Mouse (Mus musculus) limb, embryonic 11.5 days (tissue): ENCODE measurements around the gene Lpin3. TPM values are rescaled to one million over a fixed set of nuclear protein-coding genes. Genes with fewer than 3 reads are reported as not detected.

Experiments
- ATAC-seq: fragments of 200-750 bp; cut with Nextera tagmentation; 2 replicates; pipeline ENCODE4 v1.8.0; 2017; ENCODE audit warnings: low read depth; ENCODE audit not compliant: insufficient number of reproducible peaks, low FRiP score, low TSS enrichment
- DNase-seq: peaks from one replicate; pipeline ENCODE4 v3.0.0-alpha.2; 2015; ENCODE audit warnings: low spot score
- H3K27ac ChIP-seq: fragments of 300-500 bp; sonication (generic); replicated peaks from 2 replicates; pipeline ENCODE4 v1.5.1; 2014; ENCODE audit warnings: low read depth, mild to moderate bottlenecking, low read length
- H3K27me3 ChIP-seq: fragments of 300-500 bp; sonication (generic); 2 replicates; pipeline ENCODE4 v1.6.1; 2014; ENCODE audit warnings: mild to moderate bottlenecking, low read length, mixed read lengths; ENCODE audit not compliant: control insufficient read depth, insufficient read depth
- H3K36me3 ChIP-seq: fragments of 300-500 bp; sonication (generic); 2 replicates; pipeline ENCODE4 v1.6.1; 2014; ENCODE audit warnings: mild to moderate bottlenecking, low read length, moderate library complexity, mixed read lengths; ENCODE audit not compliant: control insufficient read depth, insufficient read depth
- H3K4me1 ChIP-seq: fragments of 300-500 bp; sonication (generic); 2 replicates; pipeline ENCODE4 v1.6.1; 2014; ENCODE audit warnings: low read length, mixed read lengths; ENCODE audit not compliant: control insufficient read depth, insufficient read depth
- H3K4me2 ChIP-seq: fragments of 300-500 bp; sonication (generic); 2 replicates; pipeline ENCODE4 v1.6.1; 2014; ENCODE audit warnings: low read depth, mild to moderate bottlenecking, moderate library complexity; ENCODE audit not compliant: severe bottlenecking
- H3K4me3 ChIP-seq: fragments of 300-500 bp; sonication (generic); 2 replicates; pipeline ENCODE4 v1.5.1; 2014; ENCODE audit warnings: low read depth, low read length
- H3K9ac ChIP-seq: fragments of 300-500 bp; sonication (generic); 2 replicates; pipeline ENCODE4 v1.6.1; 2014; ENCODE audit warnings: mild to moderate bottlenecking, low read length
- H3K9me3 ChIP-seq: fragments of 300-500 bp; sonication (generic); 2 replicates; pipeline ENCODE4 v1.6.1; 2016; ENCODE audit warnings: low read length; ENCODE audit not compliant: control insufficient read depth
- WGBS: fragments of 180-500 bp; shearing (Covaris S2); extraction: QIAGEN DNeasy Blood & Tissue Kit; methylation state at CpG from one replicate; pipeline ENCODE4 v1.1.7; 2014; 5-methylcytosine and 5-hydroxymethylcytosine counted together
- polyA plus RNA-seq: library from polyadenylated mRNA; unstranded; fragments of >200 nt; fragmentation: Nextera tagmentation; extraction: Ambion mirVana; gene quantifications from 2 replicates; pipeline ENCODE4 v1.2.1, GENCODE M21; 2014

Gene Lpin3
- polyA plus RNA-seq, 1 experiment from 2014 or later: 0.99 TPM

- 78% methylated on average over 9 of the region's 9 CpGs for WGBS
- H3K9ac ChIP-seq: no peak overlapping the region
- no peak for DNase-seq
These were observed 34.2 kb downstream of the Lpin3 start for GRCm38 (mm10) chr2:160914656-160915055.

GRCm38 (mm10) chr2:160915821-160916610, 35.5 kb downstream of the Lpin3 start:
- WGBS: 76% methylated on average over 13 of the region's 13 CpGs
- H3K27ac ChIP-seq: no peak overlapping the region
- no peaks in the 10 kb centered on the region for H3K9me3 ChIP-seq
- H3K27me3 ChIP-seq: 0 out of 2 replicates have a peak, but pooled peaks cover 6% of the 10 kb centered on the region
- peaks cover 17% of the 10 kb centered on the region for H3K4me1 ChIP-seq
- no peak overlapping the region for H3K4me2 ChIP-seq
- DNase-seq (no peak), ATAC-seq (no peak)
- H3K4me3 ChIP-seq: no peak overlapping the region
- H3K36me3 ChIP-seq: no peaks in the 10 kb centered on the region
- no peak overlapping the region for H3K9ac ChIP-seq

More at GRCm38 (mm10) chr2:160914656-160915055, 34.2 kb downstream of the Lpin3 start:
- Histone ChIP-seq H3K4me1 (peaks cover 17% of the 10 kb centered on the region), H3K36me3 (no peaks in the 10 kb centered on the region), H3K27ac (no peak overlapping the region), H3K9me3 (no peaks in the 10 kb centered on the region), H3K27me3 (peaks cover 12% of the 10 kb centered on the region; the same call in 1 of the 2 replicates), H3K4me3 (no peak overlapping the region), H3K4me2 (no peak overlapping the region)
- ATAC-seq: no peak

- 87% methylated on average over 8 of the region's 8 CpGs for whole genome bisulfite sequencing
- H3K27ac ChIP-seq: no peak overlapping the region
These were observed 36.2 kb downstream of the Lpin3 start for GRCm38 (mm10) chr2:160916714-160917113.

GRCm38 (mm10) chr2:160917313-160917712, 36.8 kb downstream of the Lpin3 start:
- Histone ChIP-seq H3K4me2 (no peak overlapping the region), H3K4me3 (no peak overlapping the region), H3K9me3 (no peaks in the 10 kb centered on the region), H3K4me1 (peaks cover 11% of the 10 kb centered on the region), H3K9ac (no peak overlapping the region), H3K27me3 (0 out of 2 replicates have a peak, but pooled peaks cover 2% of the 10 kb centered on the region), H3K27ac (no peak overlapping the region), H3K36me3 (no peaks in the 10 kb centered on the region)
- ATAC-seq (no peak), DNase-seq (no peak)
- 91% methylated on average over 3 of the region's 3 CpGs for WGBS

More at GRCm38 (mm10) chr2:160916714-160917113, 36.2 kb downstream of the Lpin3 start:
- peaks cover 15% of the 10 kb centered on the region for H3K4me1 ChIP-seq
- ATAC-seq: no peak
- no peak overlapping the region for H3K9ac ChIP-seq
- H3K36me3 ChIP-seq: no peaks in the 10 kb centered on the region
- no peak overlapping the region for H3K4me2 ChIP-seq
- DNase-seq: no peak
- H3K9me3 ChIP-seq: no peaks in the 10 kb centered on the region
- no peak overlapping the region for H3K4me3 ChIP-seq
- H3K27me3 ChIP-seq: 0 out of 2 replicates have a peak, but pooled peaks cover 6% of the 10 kb centered on the region

GRCm38 (mm10) chr2:160918154-160918929, 37.9 kb downstream of the Lpin3 start:
- DNase-seq: no peak
- Histone ChIP-seq H3K27me3 (no peaks in the 10 kb centered on the region), H3K9ac (no peak overlapping the region), H3K36me3 (no peaks in the 10 kb centered on the region), H3K27ac (no peak overlapping the region), H3K4me2 (no peak overlapping the region), H3K4me1 (peaks cover 5% of the 10 kb centered on the region; the same call in 1 of the 2 replicates), H3K9me3 (no peaks in the 10 kb centered on the region), H3K4me3 (no peak overlapping the region)
- no peak for ATAC-seq
- WGBS: 60% methylated on average over 8 of the region's 8 CpGs

GRCm38 (mm10) chr2:160918930-160919215, 38.4 kb downstream of the Lpin3 start:
- Histone ChIP-seq H3K36me3 (no peaks in the 10 kb centered on the region), H3K4me1 (peaks cover 5% of the 10 kb centered on the region; the same call in 1 of the 2 replicates), H3K27me3 (no peaks in the 10 kb centered on the region), H3K27ac (no peak overlapping the region), H3K9me3 (no peaks in the 10 kb centered on the region), H3K9ac (no peak overlapping the region), H3K4me2 (no peak overlapping the region), H3K4me3 (no peak overlapping the region)
- WGBS: 83% methylated on average over 2 of the region's 2 CpGs
- ATAC-seq: no peak
- no peak for DNase-seq

- Histone ChIP-seq H3K9ac (no peak overlapping the region), H3K4me3 (no peak overlapping the region), H3K4me2 (no peak overlapping the region), H3K36me3 (no peaks in the 10 kb centered on the region), H3K27ac (no peak overlapping the region), H3K4me1 (no peaks in the 10 kb centered on the region), H3K27me3 (no peaks in the 10 kb centered on the region), H3K9me3 (no peaks in the 10 kb centered on the region)
- WGBS: 58% methylated on average over 7 of the region's 7 CpGs
- ATAC-seq (no peak), DNase-seq (no peak)
These were observed 40.8 kb downstream of the Lpin3 start for GRCm38 (mm10) chr2:160921285-160921684.

- no peak for DNase-seq
- H3K4me3 ChIP-seq: no peak overlapping the region
- no peak overlapping the region for H3K9ac ChIP-seq
- H3K4me1 ChIP-seq: no peaks in the 10 kb centered on the region
- H3K36me3 ChIP-seq: no peaks in the 10 kb centered on the region
- no peak overlapping the region for H3K27ac ChIP-seq
- no peak overlapping the region for H3K4me2 ChIP-seq
- ATAC-seq: no peak
- no peaks in the 10 kb centered on the region for H3K27me3 ChIP-seq
- H3K9me3 ChIP-seq: no peaks in the 10 kb centered on the region
- 81% methylated on average over 9 of the region's 9 CpGs for WGBS
These were observed 44.7 kb downstream of the Lpin3 start for GRCm38 (mm10) chr2:160925203-160925602.
